Mouse (Mus musculus) liver, embryonic 14.5 days (tissue): ENCODE results near the gene Fa2h.

Source experiments
- CTCF ChIP-seq: IDR thresholded peaks from 2 replicates; pipeline ENCODE4 v1.5.1; 2016; ENCODE audit warnings: antibody characterized with exemption, low read depth, control low read depth
- EP300 ChIP-seq: IDR thresholded peaks from 2 replicates; pipeline ENCODE4 v1.6.1; 2016; ENCODE audit warnings: antibody characterized with exemption, low read depth

DNA sequence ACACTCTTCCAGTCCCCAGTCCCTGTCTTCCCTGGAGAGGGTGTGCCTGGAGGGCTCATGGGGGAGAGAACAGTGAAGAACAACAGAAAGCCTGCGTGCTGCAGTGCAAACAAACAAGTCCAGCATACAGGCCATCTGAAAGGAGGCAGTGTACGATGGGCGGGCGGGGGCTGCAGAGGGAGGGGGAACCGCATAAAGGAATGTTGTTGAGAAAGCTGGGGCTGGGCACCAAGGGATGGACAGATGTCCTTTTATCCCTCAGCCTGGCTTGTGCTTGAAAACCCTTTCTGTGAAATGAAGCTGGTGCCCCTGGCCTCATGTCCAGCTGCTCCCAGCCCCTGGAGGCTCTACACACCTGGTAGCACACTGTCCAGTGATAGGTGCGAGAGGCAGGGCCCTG, 18.4 kb downstream of the Fa2h start:
- no peak for TF ChIP-seq CTCF
- no peak for TF ChIP-seq EP300
